Mouse (Mus musculus) heart, adult 2 months (tissue): ENCODE measurements around the gene Naaladl2. TPM values are rescaled to one million over a fixed set of nuclear protein-coding genes. Genes with fewer than 3 reads are reported as not detected.

ENCODE experiments used
- DNase-seq, 2 experiments: peaks; one replicate each; pipeline ENCODE4 v3.0.0; 2021
- H3K27ac ChIP-seq: fragments of 200-600 bp; 2 replicates; pipeline ENCODE4 v1.8.1; 2022
- H3K27me3 ChIP-seq: fragments of 200-500 bp; 2 replicates; pipeline ENCODE4 v1.6.1; 2012; ENCODE audit warnings: mild to moderate bottlenecking, low read length, inconsistent platforms, mixed read lengths; ENCODE audit not compliant: control insufficient read depth, insufficient read depth
- H3K36me3 ChIP-seq: fragments of 200-500 bp; 2 replicates; pipeline ENCODE4 v1.6.1; 2012; ENCODE audit warnings: low read length, inconsistent platforms; ENCODE audit not compliant: control insufficient read depth, insufficient read depth
- H3K4me1 ChIP-seq: fragments of 200-500 bp; 2 replicates; pipeline ENCODE4 v1.6.1; 2011; ENCODE audit warnings: low read length; ENCODE audit not compliant: control insufficient read depth, insufficient read depth
- H3K4me3 ChIP-seq: fragments of 200-600 bp; 2 replicates; pipeline ENCODE4 v1.8.1; 2022
- H3K79me2 ChIP-seq: fragments of 200-500 bp; replicated peaks from 2 replicates; pipeline ENCODE4 v1.6.1; 2012; ENCODE audit warnings: mild to moderate bottlenecking, inconsistent platforms, low read length, moderate library complexity, mixed read lengths; ENCODE audit not compliant: control insufficient read depth, insufficient read depth
- H3K9ac ChIP-seq: fragments of 200-500 bp; 2 replicates; pipeline ENCODE4 v1.6.1; 2012; ENCODE audit warnings: low read depth, mild to moderate bottlenecking, control low read depth, inconsistent platforms, low read length, mixed read lengths
- CTCF ChIP-seq: fragments of 200-600 bp; IDR thresholded peaks from 2 replicates; pipeline ENCODE4 v1.8.1; 2022; ENCODE audit warnings: antibody characterized with exemption, mild to moderate bottlenecking, moderate library complexity
- EP300 ChIP-seq: fragments of 200-500 bp; IDR thresholded peaks from 2 replicates; pipeline ENCODE4 v1.6.1; 2011; ENCODE audit warnings: low read depth, low read length, control low read depth; ENCODE audit not compliant: insufficient read depth
- POLR2A ChIP-seq: fragments of 200-500 bp; IDR thresholded peaks from 2 replicates; pipeline ENCODE4 v1.6.1; 2011; ENCODE audit warnings: mild to moderate bottlenecking, low read depth, low read length, control low read depth; ENCODE audit not compliant: insufficient read depth
- WGBS: fragments of 180-500 bp; shearing (Covaris S2); methylation state at CpG from one replicate; pipeline ENCODE4 v1.1.7; 2018; 5-methylcytosine and 5-hydroxymethylcytosine counted together
- intact Hi-C: fragments of 180-260 bp; cut with DNase I; formaldehyde crosslinking; loops from one replicate; pipeline ENCODE4 v1.15.1; 2025
- polyA plus RNA-seq: library from polyadenylated mRNA; depleted of rRNA; stranded (reverse); fragments of >200 nt; gene quantifications from 2 replicates; pipeline ENCODE4 v1.2.3, GENCODE M21; 2012
- total RNA-seq, 2 experiments: library from RNA; stranded (reverse); gene quantifications; 2 replicates each; pipeline ENCODE4 v1.2.3; 2021

Naaladl2 gene
- total and polyA plus RNA-seq, 3 experiments: 0.10 to 0.45 (median 0.23) TPM

- H3K27me3 ChIP-seq: no peaks in the 10 kb centered on the region
- no peaks in the 10 kb centered on the region for H3K4me1 ChIP-seq
- H3K4me3 ChIP-seq: no peak overlapping the region
- no peak for TF ChIP-seq EP300
- no peak for TF ChIP-seq POLR2A
- no peak for TF ChIP-seq CTCF
- WGBS: 76% methylated on average over 2 of the region's 2 CpGs
- no peak overlapping the region for H3K9ac ChIP-seq
- H3K36me3 ChIP-seq: no peaks in the 10 kb centered on the region
- intact Hi-C loops: no loop called here
- no peak for DNase-seq
- H3K79me2 ChIP-seq: no peaks in the 10 kb centered on the region
- no peak overlapping the region for H3K27ac ChIP-seq
These were observed 453.7 kb downstream of the Naaladl2 start for GRCm38 (mm10) chr3:24690162-24690915.

GRCm38 (mm10) chr3:24670500-24670899, 473.6 kb downstream of the Naaladl2 start:
- H3K79me2 ChIP-seq: no peaks in the 10 kb centered on the region
- no peaks in the 10 kb centered on the region for H3K36me3 ChIP-seq
- H3K4me3 ChIP-seq: no peak overlapping the region
- WGBS: 74% methylated on average over 3 of the region's 3 CpGs
- intact Hi-C loops: no loop called here
- no peaks in the 10 kb centered on the region for H3K4me1 ChIP-seq
- no peak overlapping the region for H3K9ac ChIP-seq
- TF ChIP-seq POLR2A (no peak), EP300 (no peak), CTCF (no peak)
- H3K27me3 ChIP-seq: no peaks in the 10 kb centered on the region
- H3K27ac ChIP-seq: no peak overlapping the region
- DNase-seq: no peak

DNA sequence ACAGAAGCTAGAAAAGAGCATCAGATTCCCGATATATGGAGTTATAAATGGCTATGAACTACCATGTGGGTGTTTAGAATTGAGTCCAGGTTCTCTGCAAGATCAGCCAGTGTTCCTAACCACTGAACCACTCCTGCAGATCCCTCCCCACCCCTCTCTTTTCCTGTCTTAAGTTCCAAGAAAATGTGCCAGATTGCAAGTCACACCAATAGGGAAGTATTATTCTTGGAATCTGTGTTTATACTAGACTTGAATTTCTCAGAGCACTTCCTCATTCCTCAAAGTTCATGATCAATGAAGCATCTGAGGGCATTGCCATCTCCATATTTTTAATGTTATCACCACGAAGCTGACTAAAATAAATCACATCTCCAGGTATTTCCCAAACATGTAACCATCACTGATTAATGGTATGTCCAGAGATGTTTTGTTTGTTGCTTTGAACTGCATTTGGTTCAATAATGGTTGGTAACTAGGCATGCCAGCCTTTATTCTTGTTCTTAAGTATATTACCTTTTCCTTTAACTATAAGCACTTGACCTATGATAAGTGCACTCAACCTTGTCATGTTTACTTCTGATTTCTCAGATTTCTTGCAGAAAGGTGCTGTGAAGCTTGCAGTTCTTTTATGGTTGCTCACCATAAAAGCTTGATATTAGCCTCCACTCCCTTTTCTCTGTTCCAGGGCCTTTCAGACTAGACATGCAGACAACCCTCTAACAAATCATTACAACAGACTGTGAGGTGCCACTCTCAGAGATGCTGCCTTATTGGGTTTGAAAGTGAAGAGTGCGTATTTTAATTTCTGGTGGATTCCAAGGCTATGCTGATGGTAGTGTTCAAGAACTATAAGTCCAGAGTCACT, 475.8 kb downstream of the Naaladl2 start:
- TF ChIP-seq CTCF: no peak
- no peak for TF ChIP-seq EP300
- TF ChIP-seq POLR2A: no peak
- no peak overlapping the region for H3K27ac ChIP-seq
- no peaks in the 10 kb centered on the region for H3K36me3 ChIP-seq
- 72% methylated on average over 3 of the region's 3 CpGs for WGBS
- H3K4me3 ChIP-seq: no peak overlapping the region
- no peak overlapping the region for H3K9ac ChIP-seq
- no peaks in the 10 kb centered on the region for H3K4me1 ChIP-seq
- H3K79me2 ChIP-seq: no peaks in the 10 kb centered on the region
- DNase-seq: no peak
- H3K27me3 ChIP-seq: no peaks in the 10 kb centered on the region
- intact Hi-C loops: no loop called here

DNA sequence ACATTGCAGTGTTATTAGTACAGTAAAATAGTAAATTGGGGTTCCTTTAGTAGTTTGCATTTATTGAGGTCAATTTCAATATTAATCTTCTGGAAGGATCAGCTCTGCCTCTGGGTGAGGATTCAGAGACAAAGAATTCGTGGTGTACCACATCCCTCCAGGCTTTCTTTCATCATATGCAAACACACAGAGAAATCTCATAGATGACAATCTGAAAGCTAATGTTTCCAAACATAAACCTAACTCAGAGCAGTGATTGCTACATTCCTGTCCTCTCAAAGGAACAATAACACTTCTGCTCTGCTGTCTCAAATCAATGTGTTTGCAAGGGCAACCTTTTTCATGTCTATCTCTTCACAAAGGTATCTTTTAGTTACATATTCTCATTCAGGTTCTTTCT, 478.7 kb downstream of the Naaladl2 start:
- Histone ChIP-seq H3K36me3 (no peaks in the 10 kb centered on the region), H3K27me3 (no peaks in the 10 kb centered on the region), H3K4me1 (no peaks in the 10 kb centered on the region), H3K9ac (no peak overlapping the region), H3K79me2 (no peaks in the 10 kb centered on the region), H3K27ac (no peak overlapping the region), H3K4me3 (no peak overlapping the region)
- intact Hi-C loops: no loop called here
- no peak for DNase-seq
- 57% methylated on average over 1 of the region's 1 CpGs for WGBS
- TF ChIP-seq EP300: no peak

GRCm38 (mm10) chr3:24663749-24664148, 480.3 kb downstream of the Naaladl2 start:
- no peak for DNase-seq
- Histone ChIP-seq H3K36me3 (no peaks in the 10 kb centered on the region), H3K27ac (no peak overlapping the region), H3K4me1 (no peaks in the 10 kb centered on the region), H3K9ac (no peak overlapping the region), H3K79me2 (no peaks in the 10 kb centered on the region), H3K27me3 (no peaks in the 10 kb centered on the region), H3K4me3 (no peak overlapping the region)
- intact Hi-C loops: no loop called here
- TF ChIP-seq EP300 (no peak), POLR2A (no peak), CTCF (no peak)

- no peak for TF ChIP-seq CTCF
- no peak for TF ChIP-seq EP300
- no peak for TF ChIP-seq POLR2A
- H3K9ac ChIP-seq: no peak overlapping the region
- 43% methylated on average over 1 of the region's 1 CpGs for WGBS
- H3K36me3 ChIP-seq: no peaks in the 10 kb centered on the region
- no peaks in the 10 kb centered on the region for H3K4me1 ChIP-seq
- H3K27me3 ChIP-seq: no peaks in the 10 kb centered on the region
- no peaks in the 10 kb centered on the region for H3K79me2 ChIP-seq
- no peak overlapping the region for H3K27ac ChIP-seq
- H3K4me3 ChIP-seq: no peak overlapping the region
- intact Hi-C loops: no loop called here
- no peak for DNase-seq
These were observed 514.0 kb downstream of the Naaladl2 start for GRCm38 (mm10) chr3:24630032-24630431.
